Mouse (Mus musculus): Measurements from ENCODE around the gene Prss54. TPM values are rescaled to one million over a fixed set of nuclear protein-coding genes. Genes with fewer than 3 reads are reported as not detected.

Gene Prss54
- total RNA-seq, 4 experiments from 2014 or later: not detected

- DNase-seq (ENCODE audit: low spot score in 2 of 2): no peak
These were observed 24.6 kb downstream of the Prss54 start for GRCm38 (mm10) chr8:95551577-95551976.

GRCm38 (mm10) chr8:95549871-95550829, 26.0 kb downstream of the Prss54 start:
- no peak for DNase-seq (ENCODE audit: low spot score in 2 of 2)

GRCm38 (mm10) chr8:95547931-95548330, 28.2 kb downstream of the Prss54 start:
- DNase-seq (ENCODE audit: low spot score in 2 of 2): no peak

- DNase-seq (ENCODE audit: low spot score in 2 of 2): no peak
These were observed 29.2 kb downstream of the Prss54 start for GRCm38 (mm10) chr8:95546986-95547385.

DNA sequence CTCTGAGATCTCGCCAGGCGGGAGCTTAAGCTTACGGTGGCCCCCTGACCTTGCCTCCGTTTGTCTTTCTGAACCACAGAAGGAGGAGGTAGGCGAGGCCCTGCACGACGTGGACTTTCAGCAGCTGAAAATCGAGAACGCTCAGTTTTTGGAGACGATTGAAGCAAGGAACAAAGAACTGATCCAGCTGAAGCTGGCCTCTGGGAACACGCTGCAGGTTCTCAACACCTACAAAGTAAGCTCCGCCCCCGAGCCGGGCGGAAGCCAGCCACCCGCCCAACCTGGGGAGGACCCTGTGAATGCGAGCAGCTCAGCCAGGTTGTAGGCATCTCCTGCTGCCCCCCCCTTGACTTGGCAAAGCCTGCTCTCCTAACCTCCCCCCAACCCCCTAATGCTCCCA, 30.3 kb downstream of the Prss54 start:
- no peak for DNase-seq (ENCODE audit: low spot score in 2 of 2)

- no peak for DNase-seq (ENCODE audit: low spot score in 2 of 2)
These were observed 33.1 kb downstream of the Prss54 start for GRCm38 (mm10) chr8:95543065-95543464.

DNA sequence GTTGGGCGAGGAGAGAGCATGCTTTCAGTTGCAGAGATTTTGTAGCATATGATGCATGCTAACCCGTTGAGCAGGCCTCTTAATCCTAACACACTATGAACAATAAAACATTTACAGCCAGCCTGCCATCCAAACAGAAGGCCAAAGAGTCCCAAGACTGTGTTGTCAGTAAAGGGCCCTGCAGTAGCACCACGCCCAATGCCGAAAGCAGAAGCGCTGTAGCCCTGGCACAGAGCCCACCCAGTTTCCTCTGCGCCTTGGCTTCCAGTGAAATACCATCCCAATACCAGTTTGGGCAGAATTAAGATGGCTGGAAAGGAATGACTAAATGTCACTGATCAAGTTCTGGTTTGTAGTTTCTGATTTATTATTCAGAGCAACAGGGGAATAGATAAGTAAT, 33.9 kb downstream of the Prss54 start:
- DNase-seq (ENCODE audit: low spot score in 2 of 2): no peak

GRCm38 (mm10) chr8:95539487-95539886, 36.7 kb downstream of the Prss54 start:
- no peak for DNase-seq (ENCODE audit: low spot score in 2 of 2)

- no peak for DNase-seq (ENCODE audit: low spot score in 2 of 2)
These were observed 42.4 kb downstream of the Prss54 start, which contains the start of gene Ccdc113 for GRCm38 (mm10) chr8:95533584-95534387. Gene Ccdc113 (plus strand): TSS chr8:95534085.

DNA sequence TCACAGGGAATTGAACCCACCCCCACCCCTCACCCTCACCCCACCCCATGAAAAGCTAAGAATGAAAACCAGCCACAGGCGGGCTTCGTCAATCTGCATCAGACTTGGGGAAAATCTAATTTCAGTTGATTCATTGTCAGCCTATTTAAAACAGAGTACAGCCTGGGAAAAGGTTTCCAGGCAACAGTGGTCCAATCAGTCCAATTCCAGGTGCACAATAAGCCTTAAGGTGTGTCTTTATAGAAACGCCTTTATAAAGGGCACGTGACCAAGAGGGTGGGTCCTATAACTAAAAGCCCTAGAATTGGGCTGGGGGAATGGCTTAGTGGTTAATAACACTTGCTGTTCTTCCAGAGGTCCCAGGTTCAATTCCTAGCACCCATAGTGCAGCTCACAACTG, 43.9 kb downstream of the Prss54 start:
- no peak for DNase-seq (ENCODE audit: low spot score in 2 of 2)

DNA sequence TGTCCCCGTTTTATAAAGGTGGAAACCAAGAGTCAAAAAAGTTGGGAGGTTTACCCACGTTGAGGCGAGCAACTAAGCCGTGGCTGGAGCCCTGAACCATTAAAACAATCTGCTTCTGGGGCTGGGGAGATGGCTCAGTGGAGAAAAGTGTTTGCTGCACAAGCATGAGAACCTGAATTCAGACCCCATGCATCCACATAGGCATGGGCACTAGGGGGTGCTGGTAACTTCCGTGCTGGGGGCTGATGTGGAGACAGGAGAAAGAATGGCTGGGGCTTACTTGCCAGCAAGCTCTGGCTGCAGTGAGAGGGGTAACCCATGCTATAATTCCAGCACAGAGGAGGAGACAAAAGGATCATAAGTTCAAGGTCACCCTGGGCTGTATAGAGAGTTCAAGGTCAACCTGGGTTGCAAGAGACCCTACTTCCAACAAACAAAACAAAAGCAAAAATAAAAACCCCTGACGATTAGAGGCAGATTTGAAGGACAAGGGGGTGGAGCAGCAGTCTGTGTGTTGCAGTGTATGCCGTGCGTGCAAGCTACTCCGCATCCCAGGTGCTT, 47.3 kb downstream of the Prss54 start:
- no peak for DNase-seq (ENCODE audit: low spot score in 2 of 2)

- DNase-seq (ENCODE audit: low spot score in 2 of 2): no peak
These were observed 47.9 kb downstream of the Prss54 start for GRCm38 (mm10) chr8:95528194-95528593.

DNA sequence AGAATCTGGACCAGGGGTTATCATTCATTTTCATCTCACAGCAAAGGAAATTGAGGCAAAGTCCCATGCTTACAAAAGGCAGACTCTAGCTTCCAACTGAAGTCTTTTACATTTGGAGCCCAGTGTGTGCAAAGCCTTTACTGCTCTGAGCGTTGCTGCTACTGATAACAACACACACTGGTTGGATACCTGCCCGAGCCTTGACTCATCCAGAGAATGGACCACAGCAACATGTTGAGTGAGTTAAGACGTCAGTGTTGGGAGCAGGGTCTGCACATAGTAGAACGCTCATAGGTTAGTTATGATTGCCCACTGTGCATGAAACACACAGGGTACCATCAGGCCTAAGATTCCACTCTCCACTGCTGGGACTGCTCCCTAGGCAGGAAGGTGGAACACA, 52.1 kb downstream of the Prss54 start:
- DNase-seq (ENCODE audit: low spot score in 2 of 2): no peak

- no peak for DNase-seq (ENCODE audit: low spot score in 2 of 2)
These were observed 59.2 kb downstream of the Prss54 start for GRCm38 (mm10) chr8:95516928-95517327.

- no peak for DNase-seq (ENCODE audit: low spot score in 2 of 2)
These were observed 62.9 kb downstream of the Prss54 start for GRCm38 (mm10) chr8:95513219-95513618.

DNA sequence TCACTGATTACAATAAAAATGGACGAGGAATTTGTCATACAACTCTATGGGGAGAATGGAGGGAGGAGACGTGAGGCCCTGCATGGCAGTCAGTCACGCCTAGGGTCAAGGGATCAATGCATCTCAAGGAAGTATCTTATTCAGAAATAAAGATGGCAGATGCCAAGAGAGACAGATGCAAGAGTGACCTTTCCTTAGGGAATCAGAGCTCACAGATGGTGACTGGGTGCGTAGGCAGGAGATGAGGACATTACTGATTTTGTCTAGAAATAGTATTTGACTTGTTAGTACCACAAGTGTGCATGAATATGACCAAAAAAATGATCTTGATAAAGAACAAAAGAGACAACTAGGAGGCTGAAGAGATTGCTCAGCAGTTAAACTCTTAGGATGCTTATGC, 63.9 kb downstream of the Prss54 start:
- DNase-seq (ENCODE audit: low spot score in 2 of 2): no peak

Other genes with a start within 250 kb of the Prss54 start
- 1 to 10 TPM; 2.8 to 3.8 (median 2.9) TPM for gene Zfp319, start 244.4 kb downstream of the Prss54 start, total RNA-seq (2022)
- 1 to 10 TPM; 4.0 to 7.4 (median 6.1) TPM for gene Usb1, start 244.1 kb downstream of the Prss54 start, total RNA-seq (2022)
- gene Mmp15, start 224.1 kb downstream of the Prss54 start, total RNA-seq (2022): 10 to 100 TPM; 13.0 to 18.3 (median 14.1) TPM
- 1 to 10 TPM; 3.6 to 6.4 (median 5.3) TPM for gene Cfap20, start 141.5 kb downstream of the Prss54 start, total RNA-seq (2022)
- 10 to 100 TPM; 19.8 to 24.9 (median 22.2) TPM for gene Csnk2a2, start 86.3 kb downstream of the Prss54 start, total RNA-seq (2022)
- gene Ccdc113, start 42.3 kb downstream of the Prss54 start, total RNA-seq (2022): not detected
- gene Gins3, start 57.1 kb upstream of the Prss54 start, total RNA-seq (2022): under 1 TPM; 0.25 to 0.67 (median 0.47) TPM
- 1 to 10 TPM; 3.6 to 4.0 (median 3.9) TPM for gene Ndrg4, start 100.6 kb upstream of the Prss54 start, total RNA-seq (2022)
- 10 to 100 TPM; 14.2 to 15.5 (median 14.9) TPM for gene Setd6, start 139.5 kb upstream of the Prss54 start, total RNA-seq (2022)
- 10 to 100 TPM; 59.0 to 80.5 (median 64.4) TPM for gene Cnot1, start 231.1 kb upstream of the Prss54 start, total RNA-seq (2022)
- gene Sap18b, start 249.0 kb upstream of the Prss54 start, total RNA-seq (2022): 10 to 100 TPM; 46.8 to 88.6 (median 67.0) TPM

Measured in gastrocnemius, adult 8-10 months (tissue).